Mouse (Mus musculus) heart, embryonic 11.5 days (tissue): ENCODE results near the gene Ccdc86. TPM values are rescaled to one million over a fixed set of nuclear protein-coding genes. Genes with fewer than 3 reads are reported as not detected.

Source experiments
- ATAC-seq: fragments of 200-750 bp; cut with Nextera tagmentation; replicated peaks from 2 replicates; pipeline ENCODE4 v1.8.0; 2017; ENCODE audit warnings: moderate library complexity; ENCODE audit not compliant: insufficient number of reproducible peaks, low FRiP score, low TSS enrichment
- H3K27ac ChIP-seq: fragments of 300-500 bp; sonication (generic); 2 replicates; pipeline ENCODE4 v1.5.1; 2014; ENCODE audit warnings: mild to moderate bottlenecking, low read depth, low read length
- H3K27me3 ChIP-seq: fragments of 300-500 bp; sonication (generic); 2 replicates; pipeline ENCODE4 v1.6.1; 2014; ENCODE audit warnings: mild to moderate bottlenecking, low read length, mixed read lengths; ENCODE audit not compliant: control insufficient read depth, insufficient read depth
- H3K36me3 ChIP-seq: fragments of 300-500 bp; sonication (generic); 2 replicates; pipeline ENCODE4 v1.6.1; 2014; ENCODE audit warnings: mild to moderate bottlenecking, low read length, moderate library complexity, mixed read lengths; ENCODE audit not compliant: control insufficient read depth, insufficient read depth
- H3K4me1 ChIP-seq: fragments of 300-500 bp; sonication (generic); 2 replicates; pipeline ENCODE4 v1.6.1; 2014; ENCODE audit warnings: low read length; ENCODE audit not compliant: control insufficient read depth, insufficient read depth
- H3K4me2 ChIP-seq: fragments of 300-500 bp; sonication (generic); 2 replicates; pipeline ENCODE4 v1.6.1; 2014; ENCODE audit warnings: mild to moderate bottlenecking, moderate library complexity
- H3K4me3 ChIP-seq: fragments of 300-500 bp; sonication (generic); 2 replicates; pipeline ENCODE4 v1.5.1; 2014; ENCODE audit warnings: low read depth, low read length
- H3K9ac ChIP-seq: fragments of 300-500 bp; sonication (generic); 2 replicates; pipeline ENCODE4 v1.6.1; 2014; ENCODE audit warnings: mild to moderate bottlenecking, low read depth, low read length, moderate library complexity
- H3K9me3 ChIP-seq: fragments of 300-500 bp; sonication (generic); replicated peaks from 2 replicates; pipeline ENCODE4 v1.6.1; 2016; ENCODE audit warnings: low read length; ENCODE audit not compliant: control insufficient read depth
- WGBS: fragments of 180-500 bp; shearing (Covaris S2); extraction: QIAGEN DNeasy Blood & Tissue Kit; methylation state at CpG from one replicate; pipeline ENCODE4 v1.1.7; 2014; ENCODE audit not compliant: insufficient replicate concordance; 5-methylcytosine and 5-hydroxymethylcytosine counted together
- polyA plus RNA-seq: library from polyadenylated mRNA; unstranded; fragments of >200 nt; fragmentation: Nextera tagmentation; extraction: Ambion mirVana; gene quantifications from 2 replicates; pipeline ENCODE4 v1.2.1, GENCODE M21; 2014

Ccdc86 gene
- polyA plus RNA-seq, 1 experiment from 2014 or later, result 17.7 TPM

- 0 out of 2 replicates have a peak, but pooled peaks cover 3% of the 10 kb centered on the region for H3K4me1 ChIP-seq
- no peak overlapping the region for H3K27ac ChIP-seq
- H3K4me2 ChIP-seq, result peak overlapping the region; percentile 20
- no peaks in the 10 kb centered on the region for H3K9me3 ChIP-seq
- no peak overlapping the region for H3K4me3 ChIP-seq
- no peak overlapping the region for H3K9ac ChIP-seq
- ATAC-seq, result no peak; the same call in 1 of the 2 replicates
- H3K27me3 ChIP-seq, result no peaks in the 10 kb centered on the region
- 13% methylated on average over 18 of the region's 18 CpGs for WGBS
- no peaks in the 10 kb centered on the region for H3K36me3 ChIP-seq
These were observed 30.4 kb upstream of the Ccdc86 start for GRCm38 (mm10) chr19:10979184-10980168.

- Histone ChIP-seq H3K27ac (no peak overlapping the region), H3K9ac (no peak overlapping the region), H3K4me1 (peaks cover 6% of the 10 kb centered on the region; the same call in 1 of the 2 replicates), H3K9me3 (peaks cover 5% of the 10 kb centered on the region; the same call in 1 of the 2 replicates), H3K36me3 (no peaks in the 10 kb centered on the region), H3K4me2 (no peak overlapping the region), H3K4me3 (no peak overlapping the region), H3K27me3 (no peaks in the 10 kb centered on the region)
- WGBS, result 39% methylated on average over 4 of the region's 4 CpGs
- no peak for ATAC-seq
These were observed 27.3 kb upstream of the Ccdc86 start for GRCm38 (mm10) chr19:10976318-10976717.

GRCm38 (mm10) chr19:10975187-10975586 is 26.1 kb upstream of the Ccdc86 start:
- Histone ChIP-seq H3K4me1 (peaks cover 6% of the 10 kb centered on the region; the same call in 1 of the 2 replicates), H3K27ac (no peak overlapping the region), H3K27me3 (no peaks in the 10 kb centered on the region), H3K4me3 (no peak overlapping the region), H3K9me3 (peaks cover 5% of the 10 kb centered on the region; the same call in 1 of the 2 replicates), H3K9ac (no peak overlapping the region), H3K4me2 (no peak overlapping the region), H3K36me3 (no peaks in the 10 kb centered on the region)
- no peak for ATAC-seq
- WGBS, result 82% methylated on average over 2 of the region's 2 CpGs

GRCm38 (mm10) chr19:10974238-10974865 is 25.3 kb upstream of the Ccdc86 start, which contains the start of gene Ms4a10:
Gene Ms4a10, minus strand, starts transcription at chr19:10974670.
- no peaks in the 10 kb centered on the region for H3K36me3 ChIP-seq
- H3K4me2 ChIP-seq, result no peak within 1 kb of the TSS
- H3K27ac ChIP-seq, result no peak within 1 kb of the TSS
- H3K4me1 ChIP-seq, result peaks cover 6% of the 10 kb centered on the region; the same call in 1 of the 2 replicates
- H3K4me3 ChIP-seq, result no peak within 1 kb of the TSS
- no peak for ATAC-seq
- WGBS, result 22% methylated on average over 4 of the region's 4 CpGs
- peaks cover 5% of the 10 kb centered on the region; the same call in 1 of the 2 replicates for H3K9me3 ChIP-seq
- no peak within 1 kb of the TSS for H3K9ac ChIP-seq
- no peaks in the 10 kb centered on the region for H3K27me3 ChIP-seq

- Histone ChIP-seq H3K27me3 (no peaks in the 10 kb centered on the region), H3K4me3 (no peak overlapping the region), H3K9ac (no peak overlapping the region), H3K36me3 (no peaks in the 10 kb centered on the region), H3K4me2 (no peak overlapping the region), H3K9me3 (peaks cover 5% of the 10 kb centered on the region; the same call in 1 of the 2 replicates), H3K4me1 (peaks cover 6% of the 10 kb centered on the region; the same call in 1 of the 2 replicates), H3K27ac (no peak overlapping the region)
- 67% methylated on average over 2 of the region's 2 CpGs for WGBS
- ATAC-seq, result no peak
These were observed 24.1 kb upstream of the Ccdc86 start for GRCm38 (mm10) chr19:10973187-10973586.

GRCm38 (mm10) chr19:10972660-10973059 is 23.6 kb upstream of the Ccdc86 start:
- 70% methylated on average over 3 of the region's 3 CpGs for WGBS
- ATAC-seq, result no peak

GRCm38 (mm10) chr19:10970457-10970856 is 21.4 kb upstream of the Ccdc86 start:
- no peaks in the 10 kb centered on the region for H3K27me3 ChIP-seq
- WGBS, result 54% methylated on average over 3 of the region's 3 CpGs
- H3K9me3 ChIP-seq, result peaks cover 5% of the 10 kb centered on the region; the same call in 1 of the 2 replicates
- ATAC-seq, result no peak
- no peak overlapping the region for H3K4me2 ChIP-seq
- no peak overlapping the region for H3K27ac ChIP-seq
- H3K4me1 ChIP-seq, result peaks cover 6% of the 10 kb centered on the region; the same call in 1 of the 2 replicates
- no peak overlapping the region for H3K9ac ChIP-seq
- H3K4me3 ChIP-seq, result no peak overlapping the region
- no peaks in the 10 kb centered on the region for H3K36me3 ChIP-seq

More at GRCm38 (mm10) chr19:10972660-10973059, 23.6 kb upstream of the Ccdc86 start:
- Histone ChIP-seq H3K36me3 (no peaks in the 10 kb centered on the region), H3K9ac (no peak overlapping the region), H3K9me3 (peaks cover 5% of the 10 kb centered on the region; the same call in 1 of the 2 replicates), H3K27ac (no peak overlapping the region), H3K4me3 (no peak overlapping the region), H3K27me3 (no peaks in the 10 kb centered on the region), H3K4me1 (peaks cover 6% of the 10 kb centered on the region; the same call in 1 of the 2 replicates), H3K4me2 (no peak overlapping the region)

- ATAC-seq, result no peak
- Histone ChIP-seq H3K4me3 (no peak overlapping the region), H3K9me3 (peaks cover 5% of the 10 kb centered on the region; the same call in 1 of the 2 replicates), H3K36me3 (no peaks in the 10 kb centered on the region), H3K27ac (no peak overlapping the region), H3K4me2 (no peak overlapping the region), H3K9ac (no peak overlapping the region), H3K4me1 (no peaks in the 10 kb centered on the region), H3K27me3 (no peaks in the 10 kb centered on the region)
- WGBS, result 80% methylated on average over 7 of the region's 7 CpGs
These were observed 19.5 kb upstream of the Ccdc86 start for GRCm38 (mm10) chr19:10968578-10968977.
